Mouse (Mus musculus): ENCODE data around the gene Psmb3. TPM values are rescaled to one million over a fixed set of nuclear protein-coding genes. Genes with fewer than 3 reads are reported as not detected.

Psmb3 gene
- total and polyA plus RNA-seq, 3 experiments, result 560 to 1,251 (median 863) TPM

- Histone ChIP-seq H3K79me2 (replicated peaks; ENCODE audit: control insufficient read depth, extremely low read depth, insufficient read depth, poor library complexity, severe bottlenecking) (no peaks in the 10 kb centered on the region), H3K4me2 (ENCODE audit: insufficient read depth, low read depth, poor library complexity, severe bottlenecking) (no peak overlapping the region), H3K4me1 (ENCODE audit: control insufficient read depth in 1 of 2, insufficient read depth in 2 of 2) (peaks cover 0 to 11% of the 10 kb centered on the region in 2 experiments; a peak in 1 of 4 replicates), H3K27ac (ENCODE audit: insufficient read depth, low read depth) (no peak overlapping the region), H3K9me3 (replicated peaks; ENCODE audit: low read length) (no peaks in the 10 kb centered on the region), H3K27me3 (replicated peaks) (no peaks in the 10 kb centered on the region), H3K36me3 (replicated peaks in 1 of 2; ENCODE audit: control insufficient read depth in 1 of 2, insufficient read depth in 1 of 2, low read length in 1 of 2) (peaks cover 67 to 93% of the 10 kb centered on the region in 2 experiments), H3K4me3 (replicated peaks in 1 of 3; ENCODE audit: low read depth in 2 of 3, low read length in 2 of 3, poor library complexity in 1 of 3) (no peak overlapping the region), H3K9ac (ENCODE audit: insufficient read depth, low read depth) (no peak overlapping the region)
- dilution Hi-C loops (cut with MboI; ENCODE audit: extremely low pct_ligation_motif_present, extremely low pct_unique_long_range_greater_than_20kb, low sequenced_read_pairs), result no loop called here
- in situ Hi-C loops (cut with MboI; ENCODE audit: low pct_ligation_motif_present, low pct_unique_long_range_greater_than_20kb, low sequenced_read_pairs), result no loop called here
- TF ChIP-seq TCF12 (IDR thresholded peaks at IDR 0.05; ENCODE audit: low read depth, low read length), result no peak
- no peak for TF ChIP-seq ETS1 (conservative IDR thresholded peaks at IDR 0.05; ENCODE audit: low read depth, low read length)
- TF ChIP-seq NRF1 (IDR thresholded peaks at IDR 0.05; ENCODE audit: low read depth, low read length), result no peak
- no peak for TF ChIP-seq MAFK (IDR thresholded peaks at IDR 0.05; ENCODE audit: insufficient replicate concordance, low read length)
- TF ChIP-seq TBP (conservative IDR thresholded peaks at IDR 0.05; ENCODE audit: low read depth, low read length), result no peak
- no peak for TF ChIP-seq ZKSCAN1 (IDR thresholded peaks at IDR 0.05; ENCODE audit: borderline replicate concordance, low read depth, low read length)
- no peak for TF ChIP-seq USF1 (IDR thresholded peaks at IDR 0.05; ENCODE audit: low read depth, low read length)
- TF ChIP-seq MEF2A (IDR thresholded peaks at IDR 0.05; ENCODE audit: borderline replicate concordance, low read depth, low read length), result no peak
- no peak for TF ChIP-seq BHLHE40 (IDR thresholded peaks at IDR 0.05; ENCODE audit: low read depth, low read length)
- no peak for TF ChIP-seq MAX (IDR thresholded peaks at IDR 0.05; ENCODE audit: low read length)
- TF ChIP-seq ZNF384 (IDR thresholded peaks at IDR 0.05; ENCODE audit: low read depth, low read length), result no peak
- no peak for TF ChIP-seq UBTF (IDR thresholded peaks at IDR 0.05; ENCODE audit: low read depth, low read length)
- TF ChIP-seq ZMIZ1 (IDR thresholded peaks at IDR 0.05; ENCODE audit: low read depth, low read length), result no peak
- TF ChIP-seq POLR2AphosphoS2 (IDR thresholded peaks at IDR 0.05; ENCODE audit: low read depth, low read length), result no peak
- no peak for TF ChIP-seq GABPA (IDR thresholded peaks at IDR 0.05; ENCODE audit: insufficient replicate concordance, low read depth, low read length)
- TF ChIP-seq RAD21 (IDR thresholded peaks at IDR 0.05; ENCODE audit: low read depth, low read length), result no peak
- TF ChIP-seq ZC3H11A (IDR thresholded peaks at IDR 0.05; ENCODE audit: low read depth, low read length), result no peak
- no peak for DNase-seq (ENCODE audit: extremely low read depth)
Measured at GRCm38 (mm10) chr11:97728730-97729129, 25.5 kb downstream of the Psmb3 start.

GRCm38 (mm10) chr11:97733689-97734088, 30.5 kb downstream of the Psmb3 start:
- Histone ChIP-seq H3K4me3 (replicated peaks in 1 of 3; ENCODE audit: low read depth in 2 of 3, low read length in 2 of 3, poor library complexity in 1 of 3) (no peak overlapping the region), H3K4me2 (ENCODE audit: insufficient read depth, low read depth, poor library complexity, severe bottlenecking) (no peak overlapping the region), H3K4me1 (ENCODE audit: control insufficient read depth in 1 of 2, insufficient read depth in 2 of 2) (peaks cover 0 to 6% of the 10 kb centered on the region in 2 experiments; a peak in 1 of 4 replicates), H3K9me3 (replicated peaks; ENCODE audit: low read length) (no peaks in the 10 kb centered on the region), H3K9ac (ENCODE audit: insufficient read depth, low read depth) (no peak overlapping the region), H3K27me3 (replicated peaks) (no peaks in the 10 kb centered on the region), H3K27ac (ENCODE audit: insufficient read depth, low read depth) (no peak overlapping the region), H3K36me3 (replicated peaks in 1 of 2; ENCODE audit: control insufficient read depth in 1 of 2, insufficient read depth in 1 of 2, low read length in 1 of 2) (peaks cover 26 to 67% of the 10 kb centered on the region in 2 experiments), H3K79me2 (replicated peaks; ENCODE audit: control insufficient read depth, extremely low read depth, insufficient read depth, poor library complexity, severe bottlenecking) (peaks cover 10% of the 10 kb centered on the region)
- TF ChIP-seq JUND (conservative IDR thresholded peaks at IDR 0.05; ENCODE audit: low read depth, low read length) (no peak), CHD1 (IDR thresholded peaks at IDR 0.05; ENCODE audit: low read depth, low read length) (no peak), RAD21 (IDR thresholded peaks at IDR 0.05; ENCODE audit: low read depth, low read length) (no peak), HCFC1 (IDR thresholded peaks at IDR 0.05; ENCODE audit: low read depth, low read length) (no peak), BHLHE40 (IDR thresholded peaks at IDR 0.05; ENCODE audit: low read depth, low read length) (no peak), POLR2A (IDR thresholded peaks at IDR 0.05; ENCODE audit: low read depth, low read length) (no peak), PAX5 (IDR thresholded peaks at IDR 0.05; ENCODE audit: low read length) (no peak), ZC3H11A (IDR thresholded peaks at IDR 0.05; ENCODE audit: low read depth, low read length) (no peak), RCOR1 (conservative IDR thresholded peaks at IDR 0.05; ENCODE audit: low read depth, low read length) (no peak), SMC3 (IDR thresholded peaks at IDR 0.05; ENCODE audit: low read depth, low read length) (no peak), MAZ (IDR thresholded peaks at IDR 0.05; ENCODE audit: low read depth, low read length) (no peak), ZKSCAN1 (IDR thresholded peaks at IDR 0.05; ENCODE audit: borderline replicate concordance, low read depth, low read length) (no peak), MYC (IDR thresholded peaks at IDR 0.05; ENCODE audit: low read depth, low read length) (no peak), UBTF (IDR thresholded peaks at IDR 0.05; ENCODE audit: low read depth, low read length) (no peak), ZNF384 (IDR thresholded peaks at IDR 0.05; ENCODE audit: low read depth, low read length) (no peak), ETS1 (conservative IDR thresholded peaks at IDR 0.05; ENCODE audit: low read depth, low read length) (no peak), JUN (IDR thresholded peaks at IDR 0.05; ENCODE audit: insufficient read depth, low read depth, low read length) (no peak), EP300 (IDR thresholded peaks at IDR 0.05; ENCODE audit: low read length) (no peak), CTCF (conservative IDR thresholded peaks at IDR 0.05 in 1 of 2, IDR thresholded peaks at IDR 0.05 in 1 of 2; ENCODE audit: low read depth in 2 of 2, low read length in 2 of 2) (no peak), USF2 (conservative IDR thresholded peaks at IDR 0.05; ENCODE audit: low read depth, low read length) (no peak)
- in situ Hi-C loops (cut with MboI; ENCODE audit: low pct_ligation_motif_present, low pct_unique_long_range_greater_than_20kb, low sequenced_read_pairs) (no loop called here), dilution Hi-C loops (cut with MboI; ENCODE audit: extremely low pct_ligation_motif_present, extremely low pct_unique_long_range_greater_than_20kb, low sequenced_read_pairs) (no loop called here)
- no peak for DNase-seq (ENCODE audit: extremely low read depth)

Data from CH12.LX (cell line).